Mouse (Mus musculus): ENCODE data around the gene Cnr2. TPM values are rescaled to one million over a fixed set of nuclear protein-coding genes. Genes with fewer than 3 reads are reported as not detected.

The Cnr2 gene
- polyA plus RNA-seq, 1 experiment from 2014 or later, result 2.6 TPM

GRCm38 (mm10) chr4:135886184-135886583 is 9.0 kb upstream of the Cnr2 start:
- Histone ChIP-seq H3K4me1 (ENCODE audit: insufficient read depth) (peaks cover 13% of the 10 kb centered on the region), H3K4me2 (ENCODE audit: low read depth, low read length) (no peak overlapping the region), H3K9me3 (ENCODE audit: low read length) (no peaks in the 10 kb centered on the region), H3K4me3 (ENCODE audit: low read depth, low read length) (no peak overlapping the region), H3K9ac (replicated peaks) (no peak overlapping the region), H3K27ac (ENCODE audit: low read depth) (no peak overlapping the region), H3K36me3 (replicated peaks; ENCODE audit: insufficient read depth, low read length) (no peaks in the 10 kb centered on the region), H3K27me3 (ENCODE audit: insufficient read depth, low read length) (no peaks in the 10 kb centered on the region)
- DNase-seq, result no peak
- TF ChIP-seq CTCF (IDR thresholded peaks at IDR 0.05; ENCODE audit: low read depth) (no peak), EP300 (IDR thresholded peaks at IDR 0.05; ENCODE audit: low read depth) (no peak)
- 70% methylated on average over 4 of the region's 4 CpGs for WGBS (ENCODE audit: insufficient replicate concordance)
- ATAC-seq, result no peak

- H3K36me3 ChIP-seq (replicated peaks; ENCODE audit: insufficient read depth, low read length), result no peaks in the 10 kb centered on the region
- no peak overlapping the region for H3K27ac ChIP-seq (ENCODE audit: low read depth)
- 79% methylated on average over 24 of the region's 24 CpGs for WGBS (ENCODE audit: insufficient replicate concordance)
- H3K9me3 ChIP-seq (ENCODE audit: low read length), result no peaks in the 10 kb centered on the region
- no peak overlapping the region for H3K9ac ChIP-seq (replicated peaks)
- peaks cover 8% of the 10 kb centered on the region for H3K4me1 ChIP-seq (ENCODE audit: insufficient read depth)
- no peak for DNase-seq
- TF ChIP-seq EP300 (IDR thresholded peaks at IDR 0.05; ENCODE audit: low read depth) (no peak), CTCF (IDR thresholded peaks at IDR 0.05; ENCODE audit: low read depth) (no peak)
- no peak overlapping the region for H3K4me2 ChIP-seq (ENCODE audit: low read depth, low read length)
- no peak overlapping the region for H3K4me3 ChIP-seq (ENCODE audit: low read depth, low read length)
- H3K27me3 ChIP-seq (ENCODE audit: insufficient read depth, low read length), result no peaks in the 10 kb centered on the region
- no peak for ATAC-seq
These were observed 6.6 kb upstream of the Cnr2 start for GRCm38 (mm10) chr4:135888448-135889057.

GRCm38 (mm10) chr4:135889146-135889883 is 5.9 kb upstream of the Cnr2 start:
- TF ChIP-seq CTCF (IDR thresholded peaks at IDR 0.05; ENCODE audit: low read depth) (no peak), EP300 (IDR thresholded peaks at IDR 0.05; ENCODE audit: low read depth) (no peak)
- ATAC-seq, result no peak
- WGBS (ENCODE audit: insufficient replicate concordance), result 72% methylated on average over 7 of the region's 7 CpGs
- Histone ChIP-seq H3K4me3 (ENCODE audit: low read depth, low read length) (no peak overlapping the region), H3K36me3 (replicated peaks; ENCODE audit: insufficient read depth, low read length) (no peaks in the 10 kb centered on the region), H3K9ac (replicated peaks) (no peak overlapping the region), H3K9me3 (ENCODE audit: low read length) (no peaks in the 10 kb centered on the region), H3K27me3 (ENCODE audit: insufficient read depth, low read length) (no peaks in the 10 kb centered on the region), H3K4me2 (ENCODE audit: low read depth, low read length) (no peak overlapping the region), H3K4me1 (ENCODE audit: insufficient read depth) (peaks cover under 1% of the 10 kb centered on the region), H3K27ac (ENCODE audit: low read depth) (no peak overlapping the region)
- no peak for DNase-seq

GRCm38 (mm10) chr4:135889884-135890283 is 5.3 kb upstream of the Cnr2 start:
- H3K9ac ChIP-seq (replicated peaks), result no peak overlapping the region
- H3K27me3 ChIP-seq (ENCODE audit: insufficient read depth, low read length), result no peaks in the 10 kb centered on the region
- TF ChIP-seq CTCF (IDR thresholded peaks at IDR 0.05; ENCODE audit: low read depth), result peak; percentile 96
- no peak for TF ChIP-seq EP300 (IDR thresholded peaks at IDR 0.05; ENCODE audit: low read depth)
- H3K27ac ChIP-seq (ENCODE audit: low read depth), result no peak overlapping the region
- no peaks in the 10 kb centered on the region for H3K9me3 ChIP-seq (ENCODE audit: low read length)
- ATAC-seq (peak; percentile 84), DNase-seq (peak; percentile 82)
- H3K4me3 ChIP-seq (ENCODE audit: low read depth, low read length), result no peak overlapping the region
- WGBS (ENCODE audit: insufficient replicate concordance), result 2% methylated on average over 4 of the region's 4 CpGs
- peaks cover 3% of the 10 kb centered on the region; the same call in 1 of the 2 replicates for H3K4me1 ChIP-seq (ENCODE audit: insufficient read depth)
- no peak overlapping the region for H3K4me2 ChIP-seq (ENCODE audit: low read depth, low read length)
- H3K36me3 ChIP-seq (replicated peaks; ENCODE audit: insufficient read depth, low read length), result no peaks in the 10 kb centered on the region

GRCm38 (mm10) chr4:135891539-135891938 is 3.7 kb upstream of the Cnr2 start:
- no peak overlapping the region for H3K4me2 ChIP-seq (ENCODE audit: low read depth, low read length)
- no peak overlapping the region for H3K4me3 ChIP-seq (ENCODE audit: low read depth, low read length)
- no peaks in the 10 kb centered on the region for H3K27me3 ChIP-seq (ENCODE audit: insufficient read depth, low read length)
- no peak overlapping the region for H3K27ac ChIP-seq (ENCODE audit: low read depth)
- no peak for ATAC-seq
- TF ChIP-seq EP300 (IDR thresholded peaks at IDR 0.05; ENCODE audit: low read depth) (no peak), CTCF (IDR thresholded peaks at IDR 0.05; ENCODE audit: low read depth) (no peak)
- H3K9ac ChIP-seq (replicated peaks), result no peak overlapping the region
- no peak for DNase-seq
- no peaks in the 10 kb centered on the region for H3K9me3 ChIP-seq (ENCODE audit: low read length)
- WGBS (ENCODE audit: insufficient replicate concordance), result 58% methylated on average over 2 of the region's 2 CpGs
- H3K36me3 ChIP-seq (replicated peaks; ENCODE audit: insufficient read depth, low read length), result no peaks in the 10 kb centered on the region
- H3K4me1 ChIP-seq (ENCODE audit: insufficient read depth), result peaks cover 3% of the 10 kb centered on the region; the same call in 1 of the 2 replicates

DNA sequence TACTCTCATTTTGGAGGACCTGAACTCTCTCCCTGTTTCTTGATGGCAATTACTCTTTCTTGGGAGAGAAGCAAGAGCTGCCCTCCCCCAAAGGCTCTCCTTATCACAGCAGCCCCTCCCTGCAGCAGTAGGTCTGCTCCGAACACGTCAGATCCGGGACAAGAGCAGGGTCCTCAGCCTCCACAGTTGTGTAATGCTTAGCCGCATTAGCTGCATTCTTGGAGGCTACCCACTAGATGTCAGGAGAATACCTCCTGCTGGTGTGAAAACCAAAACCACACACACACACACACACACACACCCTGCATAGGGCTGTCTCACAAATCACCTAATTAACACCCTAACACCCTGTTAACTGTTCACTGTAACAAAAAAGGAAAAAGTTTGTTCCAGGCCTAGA is 2.3 kb upstream of the Cnr2 start:
- Histone ChIP-seq H3K27ac (ENCODE audit: low read depth) (no peak overlapping the region), H3K27me3 (ENCODE audit: insufficient read depth, low read length) (no peaks in the 10 kb centered on the region), H3K36me3 (replicated peaks; ENCODE audit: insufficient read depth, low read length) (no peaks in the 10 kb centered on the region), H3K4me2 (ENCODE audit: low read depth, low read length) (no peak overlapping the region), H3K9me3 (ENCODE audit: low read length) (no peaks in the 10 kb centered on the region), H3K9ac (replicated peaks) (no peak overlapping the region), H3K4me1 (ENCODE audit: insufficient read depth) (peaks cover 10% of the 10 kb centered on the region), H3K4me3 (ENCODE audit: low read depth, low read length) (no peak overlapping the region)
- 38% methylated on average over 4 of the region's 4 CpGs for WGBS (ENCODE audit: insufficient replicate concordance)
- DNase-seq (no peak), ATAC-seq (no peak)
- TF ChIP-seq CTCF (IDR thresholded peaks at IDR 0.05; ENCODE audit: low read depth), result peak; percentile 52
- TF ChIP-seq EP300 (IDR thresholded peaks at IDR 0.05; ENCODE audit: low read depth), result no peak

Data from liver, postnatal 0 days (tissue).